Mouse (Mus musculus) kidney, postnatal 0 days (tissue): ENCODE results near the gene Vsx2. TPM values are rescaled to one million over a fixed set of nuclear protein-coding genes. Genes with fewer than 3 reads are reported as not detected.
A peak's percentile ranks its signal among the peaks of the same experiment; 100 is the strongest.

Source experiments
- ATAC-seq: fragments of 200-750 bp; cut with Nextera tagmentation; replicated peaks from 2 replicates; pipeline ENCODE4 v1.8.0; 2017; ENCODE audit warnings: low read depth, moderate number of reproducible peaks, moderate TSS enrichment, moderate library complexity; ENCODE audit not compliant: low FRiP score
- DNase-seq: peaks from one replicate; pipeline ENCODE4 v3.0.0-alpha.2; 2016; ENCODE audit warnings: low spot score
- H3K27ac ChIP-seq: fragments of 300-500 bp; sonication (generic); 2 replicates; pipeline ENCODE4 v1.5.1; 2014; ENCODE audit warnings: mild to moderate bottlenecking
- H3K27me3 ChIP-seq: fragments of 300-500 bp; sonication (generic); 2 replicates; pipeline ENCODE4 v1.6.1; 2014; ENCODE audit warnings: low read length, mixed read lengths; ENCODE audit not compliant: insufficient read depth
- H3K36me3 ChIP-seq: fragments of 300-500 bp; sonication (generic); 2 replicates; pipeline ENCODE4 v1.6.1; 2014; ENCODE audit warnings: low read length, mixed read lengths; ENCODE audit not compliant: insufficient read depth
- H3K4me1 ChIP-seq: fragments of 300-500 bp; sonication (generic); replicated peaks from 2 replicates; pipeline ENCODE4 v1.6.1; 2014; ENCODE audit warnings: antibody characterized with exemption, low read length, mixed read lengths; ENCODE audit not compliant: insufficient read depth
- H3K4me2 ChIP-seq: fragments of 300-500 bp; sonication (generic); 2 replicates; pipeline ENCODE4 v1.6.1; 2014; ENCODE audit warnings: mild to moderate bottlenecking, low read length, moderate library complexity, mixed read lengths
- H3K4me3 ChIP-seq: fragments of 300-500 bp; sonication (generic); replicated peaks from 2 replicates; pipeline ENCODE4 v1.5.1; 2014; ENCODE audit warnings: low read depth, low read length
- H3K9ac ChIP-seq: fragments of 300-500 bp; sonication (generic); 2 replicates; pipeline ENCODE4 v1.6.1; 2014; ENCODE audit warnings: low read depth, low read length
- H3K9me3 ChIP-seq: fragments of 300-500 bp; sonication (generic); replicated peaks from 2 replicates; pipeline ENCODE4 v1.6.1; 2016; ENCODE audit warnings: low read length, inconsistent platforms, mixed read lengths
- CTCF ChIP-seq: IDR thresholded peaks from 2 replicates; pipeline ENCODE4 v1.5.1; 2016; ENCODE audit warnings: antibody characterized with exemption, low read depth, mild to moderate bottlenecking, moderate library complexity
- WGBS: fragments of 180-500 bp; shearing (Covaris S2); extraction: QIAGEN DNeasy Blood & Tissue Kit; methylation state at CpG from one replicate; pipeline ENCODE4 v1.1.7; 2014; 5-methylcytosine and 5-hydroxymethylcytosine counted together
- polyA plus RNA-seq: library from polyadenylated mRNA; unstranded; fragments of >200 nt; fragmentation: Nextera tagmentation; extraction: Ambion mirVana; gene quantifications from 2 replicates; pipeline ENCODE4 v1.2.1, GENCODE M21; 2015

Vsx2 gene
- polyA plus RNA-seq = not detected in 2 replicates

- H3K9me3 ChIP-seq = no peaks in the 10 kb centered on the region
- ATAC-seq = no peak
- no peaks in the 10 kb centered on the region for H3K36me3 ChIP-seq
- DNase-seq = no peak
- no peak within 1 kb of the TSS for H3K4me2 ChIP-seq
- peaks cover 56% of the 10 kb centered on the region for H3K27me3 ChIP-seq
- WGBS = 4% methylated on average over 25 of the region's 25 CpGs
- H3K4me1 ChIP-seq = no peaks in the 10 kb centered on the region; the same call in 1 of the 2 replicates
- no peak within 1 kb of the TSS for H3K9ac ChIP-seq
- no peak within 1 kb of the TSS for H3K27ac ChIP-seq
- 0 out of 2 replicates have a peak within 1 kb of the TSS, but pooled peaks have one; percentile 4 for H3K4me3 ChIP-seq
- TF ChIP-seq CTCF = no peak
These were observed at the start of gene Vsx2 for GRCm38 (mm10) chr12:84569336-84569970. Gene Vsx2, plus strand, starts transcription at chr12:84569762.

- Histone ChIP-seq H3K27ac (no peak overlapping the region), H3K4me3 (no peak overlapping the region), H3K9ac (no peak overlapping the region), H3K4me2 (no peak overlapping the region), H3K27me3 (no peaks in the 10 kb centered on the region), H3K9me3 (no peaks in the 10 kb centered on the region), H3K36me3 (no peaks in the 10 kb centered on the region), H3K4me1 (0 out of 2 replicates have a peak, but pooled peaks cover 4% of the 10 kb centered on the region)
- 50% methylated on average over 3 of the region's 3 CpGs for WGBS
- DNase-seq (no peak), ATAC-seq (0 out of 2 replicates have a peak, but pooled peaks have one; percentile 49)
- TF ChIP-seq CTCF = no peak
These were observed 45.8 kb upstream of the Vsx2 start for GRCm38 (mm10) chr12:84523728-84524127.

- H3K9ac ChIP-seq = no peak overlapping the region
- no peaks in the 10 kb centered on the region for H3K36me3 ChIP-seq
- no peak for TF ChIP-seq CTCF
- 34% methylated on average over 11 of the region's 11 CpGs for WGBS
- DNase-seq = peak; percentile 31
- no peak for ATAC-seq
- H3K27ac ChIP-seq = no peak overlapping the region
- no peak overlapping the region for H3K4me2 ChIP-seq
- no peaks in the 10 kb centered on the region for H3K9me3 ChIP-seq
- H3K4me1 ChIP-seq = 0 out of 2 replicates have a peak, but pooled peaks cover 4% of the 10 kb centered on the region
- H3K27me3 ChIP-seq = no peaks in the 10 kb centered on the region
- no peak overlapping the region for H3K4me3 ChIP-seq
These were observed 45.2 kb upstream of the Vsx2 start for GRCm38 (mm10) chr12:84524147-84525050.

- H3K27ac ChIP-seq = no peak overlapping the region
- no peak overlapping the region for H3K9ac ChIP-seq
- H3K4me1 ChIP-seq = 0 out of 2 replicates have a peak, but pooled peaks cover 4% of the 10 kb centered on the region
- no peak overlapping the region for H3K4me3 ChIP-seq
- H3K9me3 ChIP-seq = no peaks in the 10 kb centered on the region
- no peaks in the 10 kb centered on the region for H3K27me3 ChIP-seq
- ATAC-seq (no peak), DNase-seq (peak; percentile 77)
- H3K36me3 ChIP-seq = no peaks in the 10 kb centered on the region
- no peak overlapping the region for H3K4me2 ChIP-seq
- TF ChIP-seq CTCF = no peak
- 58% methylated on average over 12 of the region's 12 CpGs for WGBS
These were observed 44.1 kb upstream of the Vsx2 start for GRCm38 (mm10) chr12:84525422-84525821.

- H3K27me3 ChIP-seq = no peaks in the 10 kb centered on the region
- no peak for TF ChIP-seq CTCF
- H3K9ac ChIP-seq = no peak overlapping the region
- H3K4me2 ChIP-seq = no peak overlapping the region
- H3K9me3 ChIP-seq = no peaks in the 10 kb centered on the region
- ATAC-seq (no peak), DNase-seq (no peak)
- no peak overlapping the region for H3K4me3 ChIP-seq
- H3K36me3 ChIP-seq = no peaks in the 10 kb centered on the region; the same call in 1 of the 2 replicates
- H3K27ac ChIP-seq = no peak overlapping the region
- no peaks in the 10 kb centered on the region for H3K4me1 ChIP-seq
- 94% methylated on average over 5 of the region's 5 CpGs for WGBS
These were observed 39.1 kb upstream of the Vsx2 start for GRCm38 (mm10) chr12:84530426-84530825.

- no peak for DNase-seq
- WGBS = 74% methylated on average over 13 of the region's 13 CpGs
- no peaks in the 10 kb centered on the region for H3K4me1 ChIP-seq
- H3K4me3 ChIP-seq = no peak overlapping the region
- no peak overlapping the region for H3K9ac ChIP-seq
- no peaks in the 10 kb centered on the region; the same call in 1 of the 2 replicates for H3K36me3 ChIP-seq
- no peak for ATAC-seq
- H3K4me2 ChIP-seq = no peak overlapping the region
- no peaks in the 10 kb centered on the region for H3K27me3 ChIP-seq
- H3K9me3 ChIP-seq = no peaks in the 10 kb centered on the region
- H3K27ac ChIP-seq = no peak overlapping the region
- no peak for TF ChIP-seq CTCF
These were observed 37.4 kb upstream of the Vsx2 start for GRCm38 (mm10) chr12:84531906-84532829.
